Mouse (Mus musculus) kidney, postnatal 0 days (tissue): Measurements from ENCODE around the gene Fndc3c1. TPM values are rescaled to one million over a fixed set of nuclear protein-coding genes. Genes with fewer than 3 reads are reported as not detected.
"Not testable (repeated sequence)": the region's sequence is repeated elsewhere in the genome, so short reads cannot be mapped to it uniquely, and the experiment has no call there.

Experiments used
- ATAC-seq: fragments of 200-750 bp; cut with Nextera tagmentation; replicated peaks from 2 replicates; pipeline ENCODE4 v1.8.0; 2017; ENCODE audit warnings: low read depth, moderate number of reproducible peaks, moderate TSS enrichment, moderate library complexity; ENCODE audit not compliant: low FRiP score
- DNase-seq: peaks from one replicate; pipeline ENCODE4 v3.0.0-alpha.2; 2016; ENCODE audit warnings: low spot score
- H3K27ac ChIP-seq: fragments of 300-500 bp; sonication (generic); 2 replicates; pipeline ENCODE4 v1.5.1; 2014; ENCODE audit warnings: mild to moderate bottlenecking
- H3K27me3 ChIP-seq: fragments of 300-500 bp; sonication (generic); 2 replicates; pipeline ENCODE4 v1.6.1; 2014; ENCODE audit warnings: low read length, mixed read lengths; ENCODE audit not compliant: insufficient read depth
- H3K36me3 ChIP-seq: fragments of 300-500 bp; sonication (generic); 2 replicates; pipeline ENCODE4 v1.6.1; 2014; ENCODE audit warnings: low read length, mixed read lengths; ENCODE audit not compliant: insufficient read depth
- H3K4me1 ChIP-seq: fragments of 300-500 bp; sonication (generic); replicated peaks from 2 replicates; pipeline ENCODE4 v1.6.1; 2014; ENCODE audit warnings: antibody characterized with exemption, low read length, mixed read lengths; ENCODE audit not compliant: insufficient read depth
- H3K4me2 ChIP-seq: fragments of 300-500 bp; sonication (generic); 2 replicates; pipeline ENCODE4 v1.6.1; 2014; ENCODE audit warnings: mild to moderate bottlenecking, low read length, moderate library complexity, mixed read lengths
- H3K4me3 ChIP-seq: fragments of 300-500 bp; sonication (generic); replicated peaks from 2 replicates; pipeline ENCODE4 v1.5.1; 2014; ENCODE audit warnings: low read depth, low read length
- H3K9ac ChIP-seq: fragments of 300-500 bp; sonication (generic); 2 replicates; pipeline ENCODE4 v1.6.1; 2014; ENCODE audit warnings: low read depth, low read length
- H3K9me3 ChIP-seq: fragments of 300-500 bp; sonication (generic); replicated peaks from 2 replicates; pipeline ENCODE4 v1.6.1; 2016; ENCODE audit warnings: low read length, inconsistent platforms, mixed read lengths
- CTCF ChIP-seq: IDR thresholded peaks from 2 replicates; pipeline ENCODE4 v1.5.1; 2016; ENCODE audit warnings: antibody characterized with exemption, low read depth, mild to moderate bottlenecking, moderate library complexity
- WGBS: fragments of 180-500 bp; shearing (Covaris S2); extraction: QIAGEN DNeasy Blood & Tissue Kit; methylation state at CpG from one replicate; pipeline ENCODE4 v1.1.7; 2014; 5-methylcytosine and 5-hydroxymethylcytosine counted together
- microRNA-seq: library from miRNA; unstranded; fragments of <30 nt; microRNA quantifications from one replicate; pipeline ENCODE4, GENCODE M21; 2016
- polyA plus RNA-seq: library from polyadenylated mRNA; unstranded; fragments of >200 nt; fragmentation: Nextera tagmentation; extraction: Ambion mirVana; gene quantifications from 2 replicates; pipeline ENCODE4 v1.2.1, GENCODE M21; 2015

Gene Fndc3c1
- polyA plus RNA-seq: 1.1 and 1.4 TPM in 2 replicates

GRCm38 (mm10) chrX:106485101-106485651, at the start of gene Fndc3c1:
Gene Fndc3c1 (minus strand): TSS chrX:106485401.
- Histone ChIP-seq H3K4me2 (peak within 1 kb of the TSS; percentile 67), H3K4me3 (peak within 1 kb of the TSS; percentile 39), H3K4me1 (no peaks in the 10 kb centered on the region), H3K27me3 (no peaks in the 10 kb centered on the region), H3K9ac (no peak within 1 kb of the TSS), H3K9me3 (no peaks in the 10 kb centered on the region), H3K36me3 (no peaks in the 10 kb centered on the region), H3K27ac (no peak within 1 kb of the TSS)
- DNase-seq (peak; percentile 25), ATAC-seq (peak; percentile 90)
- TF ChIP-seq CTCF: no peak
- WGBS: 31% methylated on average over 37 of the region's 39 CpGs

GRCm38 (mm10) chrX:106486451-106486850, 1.2 kb upstream of the Fndc3c1 start:
- 53% methylated on average over 10 of the region's 10 CpGs for WGBS
- ATAC-seq: no peak
- TF ChIP-seq CTCF: no peak

GRCm38 (mm10) chrX:106485671-106486070, 470 bp upstream of the Fndc3c1 start:
- ATAC-seq (peak; percentile 54), DNase-seq (no peak)
- Histone ChIP-seq H3K4me2 (peak overlapping the region; percentile 67), H3K9ac (no peak overlapping the region), H3K36me3 (no peaks in the 10 kb centered on the region), H3K4me3 (peak overlapping the region; percentile 39), H3K27me3 (no peaks in the 10 kb centered on the region), H3K27ac (no peak overlapping the region), H3K4me1 (no peaks in the 10 kb centered on the region), H3K9me3 (no peaks in the 10 kb centered on the region)
- no peak for TF ChIP-seq CTCF
- WGBS: 33% methylated on average over 9 of the region's 13 CpGs

More at GRCm38 (mm10) chrX:106486451-106486850, 1.2 kb upstream of the Fndc3c1 start:
- Histone ChIP-seq H3K9ac (no peak overlapping the region), H3K27me3 (no peaks in the 10 kb centered on the region), H3K27ac (no peak overlapping the region), H3K4me2 (no peak overlapping the region), H3K4me1 (no peaks in the 10 kb centered on the region), H3K4me3 (no peak overlapping the region), H3K9me3 (no peaks in the 10 kb centered on the region), H3K36me3 (no peaks in the 10 kb centered on the region)
- no peak for DNase-seq

GRCm38 (mm10) chrX:106479891-106480290, 5.3 kb downstream of the Fndc3c1 start:
- H3K36me3 ChIP-seq, H3K4me2 ChIP-seq, H3K27me3 ChIP-seq, H3K4me1 ChIP-seq, H3K9ac ChIP-seq, H3K27ac ChIP-seq, H3K9me3 ChIP-seq, ATAC-seq, H3K4me3 ChIP-seq: not testable (repeated sequence)
- peak; percentile 17 for DNase-seq
- peak; percentile 52 for TF ChIP-seq CTCF
- 58% methylated on average over 2 of the region's 2 CpGs for WGBS

- no peak overlapping the region for H3K4me3 ChIP-seq
- TF ChIP-seq CTCF: peak; percentile 25; the same call in 1 of the 2 replicates
- DNase-seq (peak; percentile 24), ATAC-seq (no peak)
- H3K9me3 ChIP-seq: no peaks in the 10 kb centered on the region
- no peak overlapping the region for H3K27ac ChIP-seq
- no peaks in the 10 kb centered on the region for H3K36me3 ChIP-seq
- H3K4me2 ChIP-seq: no peak overlapping the region
- H3K9ac ChIP-seq: no peak overlapping the region
- H3K4me1 ChIP-seq: no peaks in the 10 kb centered on the region
- no peaks in the 10 kb centered on the region for H3K27me3 ChIP-seq
These were observed 99.9 kb downstream of the Fndc3c1 start for GRCm38 (mm10) chrX:106385304-106385703.

GRCm38 (mm10) chrX:106380608-106381007, 104.6 kb downstream of the Fndc3c1 start:
- H3K9ac ChIP-seq: no peak overlapping the region
- H3K4me2 ChIP-seq: no peak overlapping the region
- ATAC-seq (no peak), DNase-seq (peak; percentile 2)
- H3K36me3 ChIP-seq: no peaks in the 10 kb centered on the region
- no peak overlapping the region for H3K4me3 ChIP-seq
- H3K4me1 ChIP-seq: no peaks in the 10 kb centered on the region
- no peak overlapping the region for H3K27ac ChIP-seq
- TF ChIP-seq CTCF: peak; percentile 28; the same call in 1 of the 2 replicates
- no peaks in the 10 kb centered on the region for H3K27me3 ChIP-seq
- no peaks in the 10 kb centered on the region for H3K9me3 ChIP-seq

Small RNA genes within 50 kb of the gene (microRNA-seq; reads per million reads assigned to microRNA genes)
- gene Gm27428: not detected

Other genes with a start within 250 kb of the Fndc3c1 start
- not detected in 2 replicates for gene Fnd3c2, start 230.0 kb downstream of the Fndc3c1 start, polyA plus RNA-seq
- gene Gm5127, start 97.8 kb upstream of the Fndc3c1 start, polyA plus RNA-seq: 0.51 and 0.60 TPM in 2 replicates
- 2.6 and 3.2 TPM in 2 replicates for gene Cysltr1, start 118.3 kb upstream of the Fndc3c1 start, polyA plus RNA-seq